Mouse (Mus musculus) MEL (cell line): ENCODE data around the gene Coa6.

ENCODE experiments used
- CTCF ChIP-seq, 3 experiments: IDR thresholded peaks in 2 of 3; conservative IDR thresholded peaks in 1 of 3; 2 replicates each; pipeline ENCODE4 v1.5.1; 2011 to 2012; ENCODE audit warnings: low read length in 3 of 3, low read depth in 2 of 3, mild to moderate bottlenecking in 2 of 3, improper control_type of control experiment in 1 of 3, inconsistent platforms in 1 of 3, mixed read lengths in 1 of 3, moderate library complexity in 1 of 3; ENCODE audit not compliant: control insufficient read depth in 1 of 3, insufficient read depth in 1 of 3, poor library complexity in 1 of 3, severe bottlenecking in 1 of 3
- MAFK ChIP-seq: IDR thresholded peaks from 2 replicates; pipeline ENCODE4 v1.6.1; 2011; ENCODE audit warnings: low read depth, mild to moderate bottlenecking, low read length, improper control_type of control experiment, borderline replicate concordance
- NRF1 ChIP-seq: IDR thresholded peaks from 2 replicates; pipeline ENCODE4 v1.6.1; 2014; ENCODE audit warnings: low read depth, mild to moderate bottlenecking, inconsistent platforms, low read length, improper control_type of control experiment, moderate library complexity; ENCODE audit not compliant: poor library complexity, insufficient read depth, severe bottlenecking
- ZNF384 ChIP-seq: IDR thresholded peaks from 2 replicates; pipeline ENCODE4 v1.6.1; 2012; ENCODE audit warnings: low read depth, mild to moderate bottlenecking, inconsistent platforms, low read length, improper control_type of control experiment

- TF ChIP-seq MAFK = no peak
- no peak for TF ChIP-seq ZNF384
- TF ChIP-seq CTCF (IDR thresholded peaks at IDR 0.05 in 2 of 3, conservative IDR thresholded peaks at IDR 0.05 in 1 of 3; ENCODE audit: control insufficient read depth in 1 of 3, insufficient read depth in 1 of 3, low read depth in 2 of 3, low read length in 3 of 3, poor library complexity in 1 of 3, severe bottlenecking in 1 of 3) = no peak
- no peak for TF ChIP-seq NRF1
Observed at GRCm38 (mm10) chr8:126379580-126379979, 42.7 kb upstream of the Coa6 start.
